Mouse (Mus musculus): Measurements from ENCODE around the gene Olfr1351. TPM values are rescaled to one million over a fixed set of nuclear protein-coding genes. Genes with fewer than 3 reads are reported as not detected.
"Not testable (repeated sequence)": the region's sequence is repeated elsewhere in the genome, so short reads cannot be mapped to it uniquely, and the experiment has no call there.

The Olfr1351 gene
- not detected in 2 replicates for polyA plus RNA-seq (2011; ENCODE audit: insufficient read length, low read depth, missing spikeins)

DNA sequence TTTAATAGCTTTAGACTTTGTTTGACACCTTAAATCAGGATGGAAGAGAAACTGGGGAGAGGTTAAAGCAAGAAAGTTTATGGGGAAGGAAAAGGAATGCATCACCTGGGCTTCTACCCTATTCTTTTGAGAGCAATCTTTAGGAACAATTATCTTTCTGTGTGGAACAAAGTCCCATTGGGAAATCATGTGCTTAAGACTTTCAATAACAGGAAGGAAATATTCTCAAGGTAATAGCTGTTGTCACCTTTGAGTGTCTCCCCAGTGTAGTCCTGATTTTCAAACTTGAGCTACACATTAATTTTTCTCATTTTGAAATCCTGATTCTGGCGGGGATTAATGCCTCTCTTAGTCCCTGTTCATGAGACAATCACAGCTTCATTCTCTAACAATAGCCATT lies at the start of gene Olfr1351:
Gene Olfr1351, plus strand, starts transcription at position 301 of the 400 bp plus-strand sequence.
- Histone ChIP-seq H3K27ac (ENCODE audit: insufficient read depth, low read length) (no peak within 1 kb of the TSS), H3K4me3 (ENCODE audit: insufficient read depth, low read length) (no peak within 1 kb of the TSS), H3K4me1 (ENCODE audit: control insufficient read depth, insufficient read depth, low read length) (no peaks in the 10 kb centered on the region)
- TF ChIP-seq CTCF (IDR thresholded peaks at IDR 0.05; ENCODE audit: borderline replicate concordance, insufficient read depth, low read length) (no peak), POLR2A (IDR thresholded peaks at IDR 0.05; ENCODE audit: low read depth, low read length) (no peak)

- not testable (repeated sequence) for H3K4me3 ChIP-seq (ENCODE audit: insufficient read depth, low read length); H3K4me1 ChIP-seq (ENCODE audit: control insufficient read depth, insufficient read depth, low read length); H3K27ac ChIP-seq (ENCODE audit: insufficient read depth, low read length)
Measured at GRCm38 (mm10) chr10:78963009-78963408, 49.3 kb upstream of the Olfr1351 start, which contains the start of gene Olfr1353. Gene Olfr1353 (plus strand): TSS chr10:78963309.

DNA sequence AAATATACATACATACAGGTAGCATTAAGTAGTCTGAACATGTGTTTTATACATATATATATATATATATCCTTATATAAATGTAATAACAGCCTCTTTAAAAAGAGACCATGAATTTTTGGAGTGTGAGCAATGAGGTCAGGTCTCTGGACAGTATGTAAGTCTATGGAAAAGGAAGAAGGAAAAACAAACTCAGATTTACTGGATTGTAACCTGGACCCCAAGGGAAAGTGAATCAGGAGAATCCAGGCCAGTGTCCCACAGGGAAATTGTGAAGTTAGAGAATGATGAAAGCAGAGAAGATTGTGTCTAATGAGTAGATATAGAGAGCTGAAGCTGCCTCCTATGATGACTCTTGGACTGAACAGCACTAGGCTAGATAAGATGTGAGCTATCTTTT lies 31.5 kb upstream of the Olfr1351 start, which contains the start of gene Olfr1352:
Gene Olfr1352, plus strand, starts transcription at position 301 of the 400 bp plus-strand sequence.
- Histone ChIP-seq H3K27ac (ENCODE audit: insufficient read depth, low read length) (no peak within 1 kb of the TSS), H3K4me1 (ENCODE audit: control insufficient read depth, insufficient read depth, low read length) (no peaks in the 10 kb centered on the region), H3K4me3 (ENCODE audit: insufficient read depth, low read length) (no peak within 1 kb of the TSS)
- TF ChIP-seq POLR2A (IDR thresholded peaks at IDR 0.05; ENCODE audit: low read depth, low read length) (no peak), CTCF (IDR thresholded peaks at IDR 0.05; ENCODE audit: borderline replicate concordance, insufficient read depth, low read length) (no peak)

GRCm38 (mm10) chr10:79028441-79028840 lies 16.2 kb downstream of the Olfr1351 start, which contains the start of gene Olfr57:
Gene Olfr57 (plus strand): TSS chr10:79028741.
- Histone ChIP-seq H3K4me1 (ENCODE audit: control insufficient read depth, insufficient read depth, low read length) (no peaks in the 10 kb centered on the region), H3K27ac (ENCODE audit: insufficient read depth, low read length) (no peak within 1 kb of the TSS), H3K4me3 (ENCODE audit: insufficient read depth, low read length) (no peak within 1 kb of the TSS)
- no peak for TF ChIP-seq POLR2A (IDR thresholded peaks at IDR 0.05; ENCODE audit: low read depth, low read length)
- TF ChIP-seq CTCF (IDR thresholded peaks at IDR 0.05; ENCODE audit: borderline replicate concordance, insufficient read depth, low read length) = no peak

- not testable (repeated sequence) for H3K27ac ChIP-seq (ENCODE audit: insufficient read depth, low read length); H3K4me3 ChIP-seq (ENCODE audit: insufficient read depth, low read length); H3K4me1 ChIP-seq (ENCODE audit: control insufficient read depth, insufficient read depth, low read length)
Measured at GRCm38 (mm10) chr10:79042457-79042856, 30.2 kb downstream of the Olfr1351 start.

DNA sequence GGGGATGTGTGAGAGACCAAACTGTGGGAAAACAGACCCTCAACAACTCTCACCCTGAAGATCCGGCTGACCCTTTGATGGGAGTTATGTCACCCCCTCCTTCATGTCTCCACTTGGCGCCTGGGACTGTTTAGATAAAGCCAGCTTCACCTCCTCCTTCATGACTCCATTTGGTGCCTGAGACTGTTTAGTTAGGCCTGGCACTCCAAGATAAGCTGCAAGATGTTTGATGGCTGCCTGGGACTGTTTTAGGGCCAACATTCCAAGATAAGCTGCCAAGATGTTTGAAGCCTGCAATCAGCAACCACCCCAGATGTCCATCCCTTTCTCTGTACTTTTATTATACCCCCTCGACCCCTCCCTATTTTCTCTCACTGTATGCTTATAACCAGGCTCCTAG lies 45.1 kb downstream of the Olfr1351 start:
- H3K27ac ChIP-seq (ENCODE audit: insufficient read depth, low read length); H3K4me3 ChIP-seq (ENCODE audit: insufficient read depth, low read length); H3K4me1 ChIP-seq (ENCODE audit: control insufficient read depth, insufficient read depth, low read length): not testable (repeated sequence)

Other genes starting within 250 kb of the Olfr1351 start
- gene Slc1a6, start 232.0 kb upstream of the Olfr1351 start, polyA plus RNA-seq (2011; ENCODE audit: insufficient read length, low read depth, missing spikeins) = 20.8 and 29.1 TPM in 2 replicates
- gene Olfr1356, start 160.3 kb upstream of the Olfr1351 start, polyA plus RNA-seq (2011; ENCODE audit: insufficient read length, low read depth, missing spikeins) = not detected in 2 replicates
- not detected in 2 replicates for gene Olfr1355, start 136.9 kb upstream of the Olfr1351 start, polyA plus RNA-seq (2011; ENCODE audit: insufficient read length, low read depth, missing spikeins)
- not detected in 2 replicates for gene Olfr1354, start 99.3 kb upstream of the Olfr1351 start, polyA plus RNA-seq (2011; ENCODE audit: insufficient read length, low read depth, missing spikeins)
- not detected in 2 replicates for gene Olfr8, start 61.8 kb upstream of the Olfr1351 start, polyA plus RNA-seq (2011; ENCODE audit: insufficient read length, low read depth, missing spikeins)
- gene Olfr1353, start 49.2 kb upstream of the Olfr1351 start, polyA plus RNA-seq (2011; ENCODE audit: insufficient read length, low read depth, missing spikeins) = not detected in 2 replicates
- not detected in 2 replicates for gene Olfr1352, start 31.4 kb upstream of the Olfr1351 start, polyA plus RNA-seq (2011; ENCODE audit: insufficient read length, low read depth, missing spikeins)
- not detected in 2 replicates for gene Olfr57, start 16.3 kb downstream of the Olfr1351 start, polyA plus RNA-seq (2011; ENCODE audit: insufficient read length, low read depth, missing spikeins)
- 33.2 and 34.0 TPM in 2 replicates for gene 2610008E11Rik, start 85.1 kb downstream of the Olfr1351 start, polyA plus RNA-seq (2011; ENCODE audit: insufficient read length, low read depth, missing spikeins)
- gene Vmn2r80, start 136.3 kb downstream of the Olfr1351 start, polyA plus RNA-seq (2011; ENCODE audit: insufficient read length, low read depth, missing spikeins) = not detected in 2 replicates
- gene Vmn2r81, start 235.2 kb downstream of the Olfr1351 start, polyA plus RNA-seq (2011; ENCODE audit: insufficient read length, low read depth, missing spikeins) = not detected in 2 replicates

Measured in embryonic fibroblast, embryonic 13.5 days (primary cell).